Mouse (Mus musculus) gastrocnemius, adult 18-20 months (tissue): ENCODE data around the gene D5Ertd579e. TPM values are rescaled to one million over a fixed set of nuclear protein-coding genes. Genes with fewer than 3 reads are reported as not detected.
"Not testable (repeated sequence)": the region's sequence is repeated elsewhere in the genome, so short reads cannot be mapped to it uniquely, and the experiment has no call there.

Source experiments
- DNase-seq: peaks from one replicate; pipeline ENCODE4 v3.0.0; 2021; ENCODE audit warnings: low spot score
- total RNA-seq, 2 experiments: library from RNA; stranded (reverse); gene quantifications; 2 replicates each; pipeline ENCODE4 v1.2.3; 2021

D5Ertd579e gene
- total RNA-seq, 2 experiments from 2014 or later, result 88.1 to 91.1 TPM

- DNase-seq, result no peak
Measured at GRCm38 (mm10) chr5:36683586-36683985, 12.2 kb downstream of the D5Ertd579e start.

- no peak for DNase-seq
Measured at GRCm38 (mm10) chr5:36681219-36681618, 14.6 kb downstream of the D5Ertd579e start.

GRCm38 (mm10) chr5:36679918-36680598 is 15.8 kb downstream of the D5Ertd579e start:
- DNase-seq, result no peak

- DNase-seq, result no peak
Measured at GRCm38 (mm10) chr5:36678799-36679198, 17.0 kb downstream of the D5Ertd579e start.

GRCm38 (mm10) chr5:36677907-36678306 is 17.9 kb downstream of the D5Ertd579e start:
- DNase-seq, result no peak

GRCm38 (mm10) chr5:36675466-36675865 is 20.4 kb downstream of the D5Ertd579e start:
- DNase-seq, result no peak

- no peak for DNase-seq
Measured at GRCm38 (mm10) chr5:36674658-36675433, 21.0 kb downstream of the D5Ertd579e start.

GRCm38 (mm10) chr5:36669021-36670008 is 26.5 kb downstream of the D5Ertd579e start:
- no peak for DNase-seq

GRCm38 (mm10) chr5:36668572-36668971 is 27.3 kb downstream of the D5Ertd579e start:
- DNase-seq, result no peak

- not testable (repeated sequence) for DNase-seq
Measured at GRCm38 (mm10) chr5:36667986-36668385, 27.8 kb downstream of the D5Ertd579e start.

GRCm38 (mm10) chr5:36667165-36667564 is 28.7 kb downstream of the D5Ertd579e start:
- no peak for DNase-seq

GRCm38 (mm10) chr5:36666699-36667098 is 29.1 kb downstream of the D5Ertd579e start:
- not testable (repeated sequence) for DNase-seq

GRCm38 (mm10) chr5:36663329-36663728 is 32.5 kb downstream of the D5Ertd579e start:
- DNase-seq, result peak; percentile 42

- not testable (repeated sequence) for DNase-seq
Measured at GRCm38 (mm10) chr5:36660977-36661760, 34.7 kb downstream of the D5Ertd579e start.

- DNase-seq, result no peak
Measured at GRCm38 (mm10) chr5:36625612-36626011, 70.2 kb downstream of the D5Ertd579e start.

- DNase-seq, result no peak
Measured at GRCm38 (mm10) chr5:36623670-36624069, 72.2 kb downstream of the D5Ertd579e start.

- DNase-seq, result peak; percentile 60
Measured at GRCm38 (mm10) chr5:36621058-36621449, 74.8 kb downstream of the D5Ertd579e start.

GRCm38 (mm10) chr5:36620409-36621057 is 75.3 kb downstream of the D5Ertd579e start:
- DNase-seq, result peak; percentile 43

- DNase-seq, result no peak
Measured at GRCm38 (mm10) chr5:36618890-36619289, 76.9 kb downstream of the D5Ertd579e start.

GRCm38 (mm10) chr5:36618356-36618755 is 77.5 kb downstream of the D5Ertd579e start:
- no peak for DNase-seq
